Mouse (Mus musculus) kidney, adult 2 months (tissue): ENCODE data around the gene Ccdc188.

Experiments
- CTCF ChIP-seq: fragments of 200-500 bp; conservative IDR thresholded peaks from 2 replicates; pipeline ENCODE4 v1.5.1; 2011; ENCODE audit warnings: low read depth, mild to moderate bottlenecking, control low read depth, low read length, moderate library complexity, mixed read lengths; ENCODE audit not compliant: insufficient read depth, insufficient read length
- POLR2A ChIP-seq: fragments of 200-500 bp; IDR thresholded peaks from one replicate; pipeline ENCODE4 v1.6.1; 2011; ENCODE audit warnings: low read depth, low read length, control low read depth

GRCm38 (mm10) chr16:18220856-18221542 is 3.3 kb downstream of the Ccdc188 start:
- no peak for TF ChIP-seq CTCF
- TF ChIP-seq POLR2A, result no peak
